Mouse (Mus musculus): ENCODE measurements around the gene Pdk1. TPM values are rescaled to one million over a fixed set of nuclear protein-coding genes. Genes with fewer than 3 reads are reported as not detected.
A peak's percentile ranks its signal among the peaks of the same experiment; 100 is the strongest.
"Not testable (repeated sequence)": the region's sequence is repeated elsewhere in the genome, so short reads cannot be mapped to it uniquely, and the experiment has no call there.

Pdk1 gene
- total and polyA plus RNA-seq, 2 experiments from 2014 or later, result 20.8 to 46.7 TPM

DNA sequence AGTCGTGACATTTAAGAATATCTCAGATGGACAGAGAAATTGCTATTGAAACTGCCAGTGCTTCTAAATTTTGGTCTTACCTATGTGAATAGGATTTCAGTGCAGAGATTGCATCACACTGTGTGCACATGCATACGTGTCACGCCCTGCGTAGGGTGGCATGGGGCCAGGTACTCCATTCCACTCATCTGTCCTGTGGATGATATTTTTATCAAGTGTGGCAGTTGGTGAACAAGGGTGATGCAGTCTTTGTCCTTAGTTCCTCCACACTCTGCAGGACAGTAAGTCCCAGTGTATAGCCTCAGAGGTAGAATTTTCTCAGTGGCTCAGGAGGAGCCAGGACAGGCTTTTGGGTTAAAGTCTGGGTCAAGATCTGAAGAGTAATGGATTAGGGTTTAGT, 36.8 kb upstream of the Pdk1 start:
- Histone ChIP-seq H3K4me2 (ENCODE audit: low read depth) (no peak overlapping the region), H3K9me3 (ENCODE audit: low read length) (no peaks in the 10 kb centered on the region), H3K27me3 (ENCODE audit: insufficient read depth, low read length) (no peaks in the 10 kb centered on the region), H3K27ac (ENCODE audit: low read depth, low read length) (no peak overlapping the region), H3K4me1 (ENCODE audit: insufficient read depth) (no peaks in the 10 kb centered on the region), H3K4me3 (ENCODE audit: low read depth, low read length) (no peak overlapping the region), H3K36me3 (ENCODE audit: insufficient read depth) (peaks cover 5% of the 10 kb centered on the region; the same call in 1 of the 2 replicates), H3K9ac (no peak overlapping the region)
- DNase-seq, result no peak
- no peak for TF ChIP-seq CTCF (IDR thresholded peaks at IDR 0.05; ENCODE audit: low read depth)
- WGBS, result 90% methylated on average over 4 of the region's 4 CpGs
- ATAC-seq, result no peak

- WGBS, result 54% methylated on average over 4 of the region's 4 CpGs
- H3K9ac ChIP-seq, result no peak overlapping the region
- no peak for ATAC-seq
- H3K4me3 ChIP-seq (ENCODE audit: low read depth, low read length), result no peak overlapping the region
- no peaks in the 10 kb centered on the region for H3K27me3 ChIP-seq (ENCODE audit: insufficient read depth, low read length)
- no peaks in the 10 kb centered on the region for H3K9me3 ChIP-seq (ENCODE audit: low read length)
- no peaks in the 10 kb centered on the region for H3K4me1 ChIP-seq (ENCODE audit: insufficient read depth)
- no peak overlapping the region for H3K27ac ChIP-seq (ENCODE audit: low read depth, low read length)
- TF ChIP-seq CTCF (IDR thresholded peaks at IDR 0.05; ENCODE audit: low read depth), result no peak
- H3K4me2 ChIP-seq (ENCODE audit: low read depth), result no peak overlapping the region
- DNase-seq, result no peak
- H3K36me3 ChIP-seq (ENCODE audit: insufficient read depth), result peaks cover 5% of the 10 kb centered on the region; the same call in 1 of the 2 replicates
Observed at GRCm38 (mm10) chr2:71837261-71837660, 35.8 kb upstream of the Pdk1 start.

GRCm38 (mm10) chr2:71837791-71838190, 35.2 kb upstream of the Pdk1 start:
- WGBS, result 38% methylated on average over 6 of the region's 6 CpGs
- Histone ChIP-seq H3K36me3 (ENCODE audit: insufficient read depth) (peaks cover 5% of the 10 kb centered on the region; the same call in 1 of the 2 replicates), H3K4me2 (ENCODE audit: low read depth) (no peak overlapping the region), H3K4me1 (ENCODE audit: insufficient read depth) (no peaks in the 10 kb centered on the region), H3K4me3 (ENCODE audit: low read depth, low read length) (no peak overlapping the region), H3K9me3 (ENCODE audit: low read length) (no peaks in the 10 kb centered on the region), H3K9ac (no peak overlapping the region), H3K27ac (ENCODE audit: low read depth, low read length) (no peak overlapping the region), H3K27me3 (ENCODE audit: insufficient read depth, low read length) (no peaks in the 10 kb centered on the region)
- ATAC-seq, result no peak
- DNase-seq, result peak; percentile 81
- TF ChIP-seq CTCF (IDR thresholded peaks at IDR 0.05; ENCODE audit: low read depth), result peak; percentile 71

DNA sequence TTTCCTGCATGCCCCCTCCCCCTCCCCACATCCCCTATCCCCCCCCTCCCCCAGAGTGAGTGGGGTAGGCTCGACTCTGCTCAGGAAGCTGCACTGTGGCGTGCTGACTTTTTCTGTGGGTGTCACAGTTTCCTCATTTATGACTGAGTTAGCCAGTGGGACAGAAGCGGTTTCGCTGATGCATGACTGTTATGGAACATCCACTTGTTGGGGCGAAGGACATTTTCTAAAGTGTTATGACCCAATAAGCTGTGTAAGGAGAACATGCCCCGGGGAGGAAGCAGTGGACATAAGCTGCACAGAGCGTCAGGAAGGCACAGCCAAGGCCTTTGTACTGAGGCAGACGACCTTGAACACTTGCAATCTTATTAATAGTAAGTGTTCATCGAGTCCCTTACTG, 29.7 kb upstream of the Pdk1 start:
- ATAC-seq (no peak), DNase-seq (no peak)
- WGBS, result 89% methylated on average over 9 of the region's 9 CpGs
- H3K9me3 ChIP-seq (ENCODE audit: low read length), result no peaks in the 10 kb centered on the region
- no peak overlapping the region for H3K4me2 ChIP-seq (ENCODE audit: low read depth)
- no peak for TF ChIP-seq CTCF (IDR thresholded peaks at IDR 0.05; ENCODE audit: low read depth)
- H3K9ac ChIP-seq, result no peak overlapping the region
- no peaks in the 10 kb centered on the region for H3K27me3 ChIP-seq (ENCODE audit: insufficient read depth, low read length)
- no peaks in the 10 kb centered on the region for H3K4me1 ChIP-seq (ENCODE audit: insufficient read depth)
- H3K4me3 ChIP-seq (ENCODE audit: low read depth, low read length), result no peak overlapping the region
- no peak overlapping the region for H3K27ac ChIP-seq (ENCODE audit: low read depth, low read length)
- peaks cover 17% of the 10 kb centered on the region; the same call in 1 of the 2 replicates for H3K36me3 ChIP-seq (ENCODE audit: insufficient read depth)

GRCm38 (mm10) chr2:71844906-71845305, 28.1 kb upstream of the Pdk1 start:
- 95% methylated on average over 6 of the region's 6 CpGs for WGBS
- no peaks in the 10 kb centered on the region for H3K4me1 ChIP-seq (ENCODE audit: insufficient read depth)
- no peak for ATAC-seq
- no peak overlapping the region for H3K9ac ChIP-seq
- TF ChIP-seq CTCF (IDR thresholded peaks at IDR 0.05; ENCODE audit: low read depth), result no peak
- no peaks in the 10 kb centered on the region for H3K9me3 ChIP-seq (ENCODE audit: low read length)
- H3K4me2 ChIP-seq (ENCODE audit: low read depth), result no peak overlapping the region
- H3K27ac ChIP-seq (ENCODE audit: low read depth, low read length), result no peak overlapping the region
- no peak overlapping the region for H3K4me3 ChIP-seq (ENCODE audit: low read depth, low read length)
- H3K27me3 ChIP-seq (ENCODE audit: insufficient read depth, low read length), result no peaks in the 10 kb centered on the region
- H3K36me3 ChIP-seq (ENCODE audit: insufficient read depth), result 0 out of 2 replicates have a peak, but pooled peaks cover 15% of the 10 kb centered on the region
- DNase-seq, result no peak

DNA sequence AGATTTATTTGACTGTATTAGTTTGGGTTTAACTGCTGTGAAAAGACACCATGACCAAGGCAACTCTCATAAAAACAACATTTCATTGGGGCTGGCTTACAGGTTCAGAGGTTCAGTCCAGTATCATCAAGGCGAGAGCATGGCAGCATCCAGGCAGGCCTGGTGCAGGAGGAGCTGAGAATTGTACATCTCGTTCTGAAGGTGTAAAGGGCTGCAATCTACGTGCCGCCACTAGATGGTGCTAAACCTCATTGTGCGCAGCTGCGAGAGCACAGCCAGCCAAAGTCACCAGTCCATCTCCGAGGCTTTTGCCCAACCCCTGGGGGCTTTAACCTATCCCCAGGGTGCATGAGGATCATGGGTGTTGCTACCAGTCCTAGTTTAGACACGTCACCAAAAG, 20.9 kb upstream of the Pdk1 start:
- ATAC-seq (peak; percentile 68), DNase-seq (peak; percentile 40)
- H3K27me3 ChIP-seq (ENCODE audit: insufficient read depth, low read length); H3K4me2 ChIP-seq (ENCODE audit: low read depth); H3K9me3 ChIP-seq (ENCODE audit: low read length); H3K4me1 ChIP-seq (ENCODE audit: insufficient read depth); H3K36me3 ChIP-seq (ENCODE audit: insufficient read depth); H3K27ac ChIP-seq (ENCODE audit: low read depth, low read length); H3K9ac ChIP-seq; H3K4me3 ChIP-seq (ENCODE audit: low read depth, low read length): not testable (repeated sequence)
- peak; percentile 66 for TF ChIP-seq CTCF (IDR thresholded peaks at IDR 0.05; ENCODE audit: low read depth)
- WGBS, result 3% methylated on average over 6 of the region's 8 CpGs

- 53% methylated on average over 5 of the region's 5 CpGs for WGBS
- Histone ChIP-seq H3K9ac (no peak overlapping the region), H3K27me3 (ENCODE audit: insufficient read depth, low read length) (no peaks in the 10 kb centered on the region), H3K9me3 (ENCODE audit: low read length) (no peaks in the 10 kb centered on the region), H3K4me1 (ENCODE audit: insufficient read depth) (no peaks in the 10 kb centered on the region), H3K27ac (ENCODE audit: low read depth, low read length) (no peak overlapping the region), H3K4me3 (ENCODE audit: low read depth, low read length) (no peak overlapping the region), H3K4me2 (ENCODE audit: low read depth) (no peak overlapping the region), H3K36me3 (ENCODE audit: insufficient read depth) (no peaks in the 10 kb centered on the region)
- no peak for TF ChIP-seq CTCF (IDR thresholded peaks at IDR 0.05; ENCODE audit: low read depth)
- no peak for ATAC-seq
- DNase-seq, result no peak
Observed at GRCm38 (mm10) chr2:71855076-71855475, 17.9 kb upstream of the Pdk1 start.

All from forebrain, postnatal 0 days (tissue).